ENCODE assay signal across 16 mouse cellular contexts in genomic region chr7:133794720-133795119, GRCm38 (mm10). TPM values are rescaled to one million over a fixed set of nuclear protein-coding genes. Genes with fewer than 3 reads are reported as not detected.
DNase-seq lines count a peak whose midpoint lies in the region; ATAC-seq and TF ChIP-seq lines count a peak whose summit lies in the region.
"Had no signal": no experiment of that assay in that cellular context is flagged by ENCODE, and none has a peak within 500 bp of the region (broad histone marks: within the 10 kb centered on the region; RNA-seq: fewer than 3 reads in every experiment).

No protein-coding gene starts in this region.

- no peaks in the 10 kb centered on the region for H3K4me1 ChIP-seq in embryonic facial prominence, embryonic 14.5 days (ENCODE audit: control insufficient read depth, insufficient read depth, low read length)
- peaks cover 14% of the 10 kb centered on the region for H3K4me1 ChIP-seq in embryonic facial prominence, embryonic 10.5 days
- peaks cover 6% of the 10 kb centered on the region for H3K4me1 ChIP-seq in forebrain, embryonic 13.5 days
- H3K4me1 ChIP-seq: midbrain, embryonic 12.5 days had no signal

- TF ChIP-seq POLR2A in myocyte (IDR thresholded peaks at IDR 0.05; ENCODE audit: insufficient read length, low read depth): no peak

- ATAC-seq in embryonic facial prominence, embryonic 14.5 days (ENCODE audit: low read depth): peak; percentile 30; the same call in 1 of the 2 replicates
- ATAC-seq in forebrain, embryonic 13.5 days: no peak
- ATAC-seq: activated CD4-positive, CD25-positive, alpha-beta regulatory T cell, adult 4 months; forebrain, embryonic 16.5 days; liver, postnatal 0 days had no signal

- H3K27ac ChIP-seq in embryonic facial prominence, embryonic 14.5 days (replicated peaks; ENCODE audit: low read depth, low read length): no peak overlapping the region
- H3K27ac ChIP-seq in embryonic facial prominence, embryonic 10.5 days (replicated peaks): no peak overlapping the region
- no peak overlapping the region for H3K27ac ChIP-seq in forebrain, embryonic 13.5 days
- H3K27ac ChIP-seq: embryonic facial prominence, embryonic 13.5 days; midbrain, embryonic 12.5 days had no signal

- H3K9ac ChIP-seq in embryonic facial prominence, embryonic 14.5 days (ENCODE audit: low read depth, low read length): no peak overlapping the region
- no peak overlapping the region for H3K9ac ChIP-seq in forebrain, embryonic 13.5 days
- H3K9ac ChIP-seq: embryonic facial prominence, embryonic 13.5 days; liver, postnatal 0 days; midbrain, embryonic 12.5 days had no signal

- no peak overlapping the region for H3K4me2 ChIP-seq in embryonic facial prominence, embryonic 14.5 days (ENCODE audit: low read depth, low read length)
- H3K4me2 ChIP-seq in myocyte (ENCODE audit: low read depth): peak overlapping the region; percentile 74
- no peak overlapping the region for H3K4me2 ChIP-seq in forebrain, embryonic 13.5 days
- H3K4me2 ChIP-seq: embryonic facial prominence, embryonic 13.5 days; midbrain, embryonic 12.5 days had no signal

- DNase-seq in embryonic facial prominence, embryonic 14.5 days (ENCODE audit: low spot score): no peak
- DNase-seq in embryonic facial prominence, embryonic 10.5 days (ENCODE audit: low spot score): no peak
- peak; percentile 33 to 66 for DNase-seq in lung, adult 18-20 months
- DNase-seq in lung, postnatal 10 days: no peak
- DNase-seq in urinary bladder, postnatal 36 days (ENCODE audit: low spot score in 2 of 2): peak; percentile 69 to 74
- DNase-seq in adrenal gland, adult 8-10 months: no peak
- DNase-seq: cerebellum, adult 8-10 months; liver, postnatal 0 days; thymus, adult 18-20 months had no signal

- H3K36me3 ChIP-seq in embryonic facial prominence, embryonic 14.5 days (ENCODE audit: control insufficient read depth, insufficient read depth, low read length): no peaks in the 10 kb centered on the region
- no peaks in the 10 kb centered on the region for H3K36me3 ChIP-seq in embryonic facial prominence, embryonic 10.5 days (replicated peaks)
- no peaks in the 10 kb centered on the region for H3K36me3 ChIP-seq in myocyte (ENCODE audit: control insufficient read depth, insufficient read depth)
- H3K36me3 ChIP-seq in forebrain, embryonic 13.5 days (ENCODE audit: poor library complexity, severe bottlenecking): no peaks in the 10 kb centered on the region
- H3K36me3 ChIP-seq: embryonic facial prominence, embryonic 13.5 days; midbrain, embryonic 12.5 days had no signal

- 81% methylated on average over 2 of the region's 2 CpGs for WGBS in embryonic facial prominence, embryonic 14.5 days
- 92% methylated on average over 2 of the region's 2 CpGs for WGBS in embryonic facial prominence, embryonic 10.5 days
- WGBS in forebrain, embryonic 13.5 days: 84% methylated on average over 2 of the region's 2 CpGs

- H3K9me3 ChIP-seq in embryonic facial prominence, embryonic 14.5 days (ENCODE audit: control insufficient read depth, low read length): no peaks in the 10 kb centered on the region
- no peaks in the 10 kb centered on the region for H3K9me3 ChIP-seq in embryonic facial prominence, embryonic 10.5 days
- H3K9me3 ChIP-seq in forebrain, embryonic 13.5 days (replicated peaks): no peaks in the 10 kb centered on the region
- H3K9me3 ChIP-seq: embryonic facial prominence, embryonic 13.5 days; midbrain, embryonic 12.5 days had no signal

- H3K4me3 ChIP-seq in embryonic facial prominence, embryonic 14.5 days (ENCODE audit: low read depth, low read length): no peak overlapping the region
- H3K4me3 ChIP-seq in embryonic facial prominence, embryonic 10.5 days: no peak overlapping the region
- no peak overlapping the region for H3K4me3 ChIP-seq in myocyte
- H3K4me3 ChIP-seq in forebrain, embryonic 13.5 days: no peak overlapping the region
- H3K4me3 ChIP-seq: embryonic facial prominence, embryonic 13.5 days; midbrain, embryonic 12.5 days had no signal

- no peak overlapping the region for H3ac ChIP-seq in myocyte (ENCODE audit: control insufficient read depth, insufficient read length)

- no peaks in the 10 kb centered on the region for H3K79me2 ChIP-seq in myocyte (ENCODE audit: control insufficient read depth, insufficient read depth)

- H3K27me3 ChIP-seq in embryonic facial prominence, embryonic 14.5 days (replicated peaks; ENCODE audit: control insufficient read depth, insufficient read depth, low read length): no peaks in the 10 kb centered on the region
- no peaks in the 10 kb centered on the region for H3K27me3 ChIP-seq in embryonic facial prominence, embryonic 10.5 days (replicated peaks; ENCODE audit: low read depth, poor library complexity, severe bottlenecking)
- H3K27me3 ChIP-seq in myocyte (ENCODE audit: control insufficient read depth, insufficient read depth, insufficient read length): no peaks in the 10 kb centered on the region
- H3K27me3 ChIP-seq in forebrain, embryonic 13.5 days: no peaks in the 10 kb centered on the region
- H3K27me3 ChIP-seq: embryonic facial prominence, embryonic 13.5 days; midbrain, embryonic 12.5 days had no signal

TF ChIP-seq in myocyte, 11 proteins besides CTCF, POLR2A, EP300 and RAD21:
- no peak for TF ChIP-seq USF1 (IDR thresholded peaks at IDR 0.05; ENCODE audit: low read depth)
- TF ChIP-seq MYOD1 (IDR thresholded peaks at IDR 0.05; ENCODE audit: control insufficient read depth in 1 of 3, insufficient read length in 2 of 3, low read depth in 2 of 3): no peak
- TF ChIP-seq SRF (IDR thresholded peaks at IDR 0.05; ENCODE audit: control insufficient read depth, insufficient read length, low read depth): no peak
- no peak for TF ChIP-seq TCF12 (IDR thresholded peaks at IDR 0.05; ENCODE audit: insufficient read depth, poor library complexity, severe bottlenecking)
- no peak for TF ChIP-seq REST (IDR thresholded peaks at IDR 0.05; ENCODE audit: insufficient read depth, insufficient read length)
- no peak for TF ChIP-seq POLR2AphosphoS2 (IDR thresholded peaks at IDR 0.05; ENCODE audit: insufficient read length, low read depth)
- TF ChIP-seq E2F4 (IDR thresholded peaks at IDR 0.05; ENCODE audit: insufficient read depth): no peak
- no peak for TF ChIP-seq TCF3 (IDR thresholded peaks at IDR 0.05; ENCODE audit: insufficient read length, low read depth)
- TF ChIP-seq MAX (IDR thresholded peaks at IDR 0.05; ENCODE audit: low read depth): no peak
- no peak for TF ChIP-seq CEBPB (IDR thresholded peaks at IDR 0.05; ENCODE audit: insufficient read depth, poor library complexity, severe bottlenecking)
- TF ChIP-seq MYOG (IDR thresholded peaks at IDR 0.05; ENCODE audit: control insufficient read depth in 1 of 3, insufficient read depth in 1 of 3, insufficient read length in 2 of 3, low read depth in 2 of 3): no peak

RNA-seq across cellular contexts. Expression of gene Dhx32, which starts 12.2 kb away (rescaled TPM):
- polyA plus RNA-seq in embryonic facial prominence, embryonic 14.5 days (2014; fragmentation: Nextera tagmentation; extraction: Ambion mirVana): 29.4 and 32.2 TPM in 2 replicates
- polyA plus RNA-seq in embryonic facial prominence, embryonic 10.5 days (2016; fragmentation: Nextera tagmentation; extraction: Ambion mirVana): 34.9 and 38.5 TPM in 2 replicates
- polyA plus RNA-seq in myocyte (2012; fragmentation: generic; extraction: Trizol): 31.9 TPM
- 10 to 100 TPM; 57.3 to 62.8 (median 61.1) TPM for total RNA-seq in adrenal gland, adult 8-10 months (2022)
- polyA plus RNA-seq in forebrain, embryonic 13.5 days (2015; fragmentation: Nextera tagmentation; extraction: Ambion mirVana): 45.7 and 52.3 TPM in 2 replicates

RNA-seq across cellular contexts. Expression of gene Fank1, which starts 18.1 kb away (rescaled TPM):
- polyA plus RNA-seq in embryonic facial prominence, embryonic 14.5 days (2014; fragmentation: Nextera tagmentation; extraction: Ambion mirVana): 2.1 and 3.0 TPM in 2 replicates
- 0.36 and 0.58 TPM in 2 replicates for polyA plus RNA-seq in embryonic facial prominence, embryonic 10.5 days (2016; fragmentation: Nextera tagmentation; extraction: Ambion mirVana)
- polyA plus RNA-seq in myocyte (2012; fragmentation: generic; extraction: Trizol): 0.14 TPM
- 1 to 10 TPM in 1 of 4 experiments, under 1 TPM in 2, not detected in 1; 0.20 to 1.0 (median 0.42) TPM for total RNA-seq in adrenal gland, adult 8-10 months (2022)
- polyA plus RNA-seq in forebrain, embryonic 13.5 days (2015; fragmentation: Nextera tagmentation; extraction: Ambion mirVana): 1.8 and 2.9 TPM in 2 replicates
- total RNA-seq: heart, postnatal 25 days had no signal
- polyA plus RNA-seq: activated CD4-positive, CD25-positive, alpha-beta regulatory T cell, adult 4 months; liver, postnatal 0 days had no signal

Comparison
In these comparisons a context has a peak if more than half of its experiments do, and no peak if none do; other contexts are left out.
1. DNase-seq: peak in lung, adult 18-20 months (2 of 2) and urinary bladder, postnatal 36 days (2 of 2); none in embryonic facial prominence, embryonic 14.5 days (single experiment), embryonic facial prominence, embryonic 10.5 days (single experiment), lung, postnatal 10 days (single experiment) and adrenal gland, adult 8-10 months (single experiment).